Mouse (Mus musculus) kidney, adult 2 months (tissue): ENCODE data around the gene Pygm. TPM values are rescaled to one million over a fixed set of nuclear protein-coding genes. Genes with fewer than 3 reads are reported as not detected.

Experiments used
- DNase-seq: peaks from one replicate; pipeline ENCODE4 v3.0.0; 2021
- H3K27ac ChIP-seq: fragments of 200-500 bp; 2 replicates; pipeline ENCODE4 v1.5.1; 2012; ENCODE audit warnings: low read depth, low read length, control low read depth, inconsistent platforms; ENCODE audit not compliant: insufficient read depth
- H3K27me3 ChIP-seq: fragments of 200-500 bp; replicated peaks from 2 replicates; pipeline ENCODE4 v1.6.1; 2012; ENCODE audit warnings: mild to moderate bottlenecking, moderate library complexity, low read length, inconsistent platforms; ENCODE audit not compliant: control insufficient read depth, insufficient read depth
- H3K36me3 ChIP-seq: fragments of 200-500 bp; 2 replicates; pipeline ENCODE4 v1.6.1; 2012; ENCODE audit warnings: mild to moderate bottlenecking, moderate library complexity, low read length, inconsistent platforms; ENCODE audit not compliant: control insufficient read depth, insufficient read depth
- H3K4me1 ChIP-seq: fragments of 200-500 bp; 2 replicates; pipeline ENCODE4 v1.6.1; 2011; ENCODE audit warnings: low read length; ENCODE audit not compliant: control insufficient read depth, insufficient read depth
- H3K4me3 ChIP-seq: fragments of 200-500 bp; 2 replicates; pipeline ENCODE4 v1.5.1; 2011; ENCODE audit warnings: mild to moderate bottlenecking, low read depth, low read length, control low read depth; ENCODE audit not compliant: insufficient read depth
- CTCF ChIP-seq: fragments of 200-500 bp; conservative IDR thresholded peaks from 2 replicates; pipeline ENCODE4 v1.5.1; 2011; ENCODE audit warnings: low read depth, mild to moderate bottlenecking, control low read depth, low read length, moderate library complexity, mixed read lengths; ENCODE audit not compliant: insufficient read depth, insufficient read length
- POLR2A ChIP-seq: fragments of 200-500 bp; IDR thresholded peaks from one replicate; pipeline ENCODE4 v1.6.1; 2011; ENCODE audit warnings: low read depth, low read length, control low read depth
- WGBS: fragments of 180-500 bp; shearing (Covaris S2); methylation state at CpG from one replicate; pipeline ENCODE4 v1.1.7; 2018; 5-methylcytosine and 5-hydroxymethylcytosine counted together
- polyA plus RNA-seq: library from polyadenylated mRNA; depleted of rRNA; stranded (reverse); fragments of >200 nt; gene quantifications from 2 replicates; pipeline ENCODE4 v1.2.3, GENCODE M21; 2012

The Pygm gene
- polyA plus RNA-seq, 1 experiment, result 47.1 TPM

- 77% methylated on average over 10 of the region's 10 CpGs for WGBS
- Histone ChIP-seq H3K36me3 (no peaks in the 10 kb centered on the region), H3K27me3 (no peaks in the 10 kb centered on the region; the same call in 1 of the 2 replicates), H3K4me1 (no peaks in the 10 kb centered on the region), H3K27ac (no peak overlapping the region), H3K4me3 (no peak overlapping the region)
- TF ChIP-seq POLR2A, result no peak
- TF ChIP-seq CTCF, result no peak
- no peak for DNase-seq
These were observed 19.7 kb downstream of the Pygm start for GRCm38 (mm10) chr19:6403869-6404268.

- Histone ChIP-seq H3K36me3 (no peaks in the 10 kb centered on the region), H3K27me3 (no peaks in the 10 kb centered on the region), H3K4me1 (no peaks in the 10 kb centered on the region), H3K27ac (no peak overlapping the region), H3K4me3 (no peak overlapping the region)
- DNase-seq, result no peak
- TF ChIP-seq CTCF, result no peak
- TF ChIP-seq POLR2A, result no peak
- 80% methylated on average over 10 of the region's 10 CpGs for WGBS
These were observed 21.2 kb downstream of the Pygm start for GRCm38 (mm10) chr19:6405433-6405832.

DNA sequence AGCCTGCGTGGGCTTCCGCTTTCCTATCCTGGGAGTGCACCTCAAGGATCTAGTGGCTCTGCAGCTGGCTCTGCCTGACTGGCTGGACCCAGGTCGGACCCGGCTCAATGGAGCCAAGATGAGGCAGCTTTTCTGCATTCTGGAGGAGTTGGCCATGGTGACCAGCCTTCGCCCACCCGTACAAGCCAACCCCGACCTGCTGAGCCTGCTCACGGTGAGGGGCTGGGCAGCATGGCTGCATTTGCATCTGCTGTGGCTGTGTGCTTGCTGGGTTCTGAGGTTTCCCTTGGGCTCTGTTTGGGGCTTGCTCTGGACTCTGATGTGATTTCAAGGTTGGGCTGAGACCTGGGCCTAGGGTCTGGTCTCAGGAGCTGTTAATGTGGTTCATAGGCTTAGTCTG, 22.9 kb downstream of the Pygm start:
- no peaks in the 10 kb centered on the region for H3K4me1 ChIP-seq
- no peaks in the 10 kb centered on the region for H3K27me3 ChIP-seq
- no peaks in the 10 kb centered on the region for H3K36me3 ChIP-seq
- WGBS, result 71% methylated on average over 8 of the region's 8 CpGs
- DNase-seq, result no peak
- no peak for TF ChIP-seq POLR2A
- no peak for TF ChIP-seq CTCF
- H3K4me3 ChIP-seq, result no peak overlapping the region
- no peak overlapping the region for H3K27ac ChIP-seq

GRCm38 (mm10) chr19:6407816-6408510, 23.8 kb downstream of the Pygm start:
- Histone ChIP-seq H3K27ac (no peak overlapping the region), H3K27me3 (no peaks in the 10 kb centered on the region), H3K4me1 (no peaks in the 10 kb centered on the region), H3K4me3 (no peak overlapping the region), H3K36me3 (no peaks in the 10 kb centered on the region)
- WGBS, result 75% methylated on average over 16 of the region's 16 CpGs
- no peak for TF ChIP-seq CTCF
- no peak for TF ChIP-seq POLR2A
- DNase-seq, result no peak

- Histone ChIP-seq H3K27me3 (no peaks in the 10 kb centered on the region), H3K27ac (no peak overlapping the region), H3K4me3 (no peak overlapping the region), H3K36me3 (no peaks in the 10 kb centered on the region), H3K4me1 (no peaks in the 10 kb centered on the region)
- 73% methylated on average over 8 of the region's 8 CpGs for WGBS
- TF ChIP-seq CTCF (no peak), POLR2A (no peak)
- DNase-seq, result peak; percentile 43
These were observed 24.6 kb downstream of the Pygm start for GRCm38 (mm10) chr19:6408749-6409148.

DNA sequence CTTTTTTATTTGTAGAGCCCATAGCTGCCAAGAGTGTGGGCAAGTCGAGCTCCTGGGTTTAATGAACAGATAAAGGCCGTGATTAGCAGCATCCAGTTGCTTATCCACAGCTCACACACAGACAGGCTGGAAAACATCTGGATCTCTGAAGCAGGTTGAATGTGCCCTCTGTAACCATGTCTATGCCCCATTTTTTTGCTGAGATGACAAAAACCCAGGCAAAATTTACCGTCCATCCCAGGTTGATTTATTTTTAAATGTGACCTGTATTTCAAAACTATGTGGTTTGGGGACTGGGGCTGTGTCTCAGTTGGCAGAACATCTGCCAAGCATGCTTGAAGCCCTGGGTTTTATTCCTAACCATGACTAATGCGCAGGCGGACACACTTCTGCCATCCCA, 25.0 kb downstream of the Pygm start:
- WGBS, result 77% methylated on average over 5 of the region's 5 CpGs
- no peak overlapping the region for H3K27ac ChIP-seq
- TF ChIP-seq POLR2A (no peak), CTCF (no peak)
- H3K4me1 ChIP-seq, result no peaks in the 10 kb centered on the region
- no peaks in the 10 kb centered on the region for H3K27me3 ChIP-seq
- no peak for DNase-seq
- H3K4me3 ChIP-seq, result no peak overlapping the region
- no peaks in the 10 kb centered on the region for H3K36me3 ChIP-seq

GRCm38 (mm10) chr19:6409936-6410335, 25.7 kb downstream of the Pygm start:
- Histone ChIP-seq H3K36me3 (no peaks in the 10 kb centered on the region), H3K27ac (no peak overlapping the region), H3K4me3 (no peak overlapping the region), H3K27me3 (no peaks in the 10 kb centered on the region), H3K4me1 (no peaks in the 10 kb centered on the region)
- 81% methylated on average over 5 of the region's 5 CpGs for WGBS
- DNase-seq, result no peak
- TF ChIP-seq CTCF (no peak), POLR2A (no peak)
